Mouse (Mus musculus): ENCODE measurements around the gene Fuca1. TPM values are rescaled to one million over a fixed set of nuclear protein-coding genes. Genes with fewer than 3 reads are reported as not detected.
A peak's percentile ranks its signal among the peaks of the same experiment; 100 is the strongest.

The Fuca1 gene
- 43.0 and 48.1 TPM in 2 replicates for polyA plus RNA-seq (2014; fragmentation: Nextera tagmentation; extraction: Ambion mirVana)

- Histone ChIP-seq H3K9ac (ENCODE audit: low read length) (peak within 1 kb of the TSS; percentile 82), H3K27me3 (ENCODE audit: control insufficient read depth, insufficient read depth, low read length) (no peaks in the 10 kb centered on the region), H3K4me2 (peak within 1 kb of the TSS; percentile 92), H3K4me3 (ENCODE audit: low read depth, low read length) (peak within 1 kb of the TSS; percentile 68), H3K27ac (ENCODE audit: low read depth, low read length) (no peak within 1 kb of the TSS; the same call in 1 of the 2 replicates), H3K4me1 (ENCODE audit: control insufficient read depth, insufficient read depth, low read length) (peaks cover 9% of the 10 kb centered on the region), H3K9me3 (ENCODE audit: control insufficient read depth, low read length) (no peaks in the 10 kb centered on the region), H3K36me3 (ENCODE audit: control insufficient read depth, insufficient read depth, low read length) (peaks cover 2% of the 10 kb centered on the region; the same call in 1 of the 2 replicates)
- whole genome bisulfite sequencing, result 3% methylated on average over 60 of the region's 60 CpGs
- ATAC-seq (ENCODE audit: low FRiP score), result peak; percentile 97
- DNase-seq (ENCODE audit: low spot score, missing footprints), result peak; percentile 99
Measured at GRCm38 (mm10) chr4:135920304-135921241, at the start of gene Fuca1. Fuca1 (plus strand) TSS chr4:135920735.

- peaks cover 44% of the 10 kb centered on the region for H3K4me1 ChIP-seq (ENCODE audit: control insufficient read depth, insufficient read depth, low read length)
- no peak for DNase-seq (ENCODE audit: low spot score, missing footprints)
- WGBS, result 63% methylated on average over 3 of the region's 3 CpGs
Measured at GRCm38 (mm10) chr4:135872015-135872414, 48.5 kb upstream of the Fuca1 start.

DNA sequence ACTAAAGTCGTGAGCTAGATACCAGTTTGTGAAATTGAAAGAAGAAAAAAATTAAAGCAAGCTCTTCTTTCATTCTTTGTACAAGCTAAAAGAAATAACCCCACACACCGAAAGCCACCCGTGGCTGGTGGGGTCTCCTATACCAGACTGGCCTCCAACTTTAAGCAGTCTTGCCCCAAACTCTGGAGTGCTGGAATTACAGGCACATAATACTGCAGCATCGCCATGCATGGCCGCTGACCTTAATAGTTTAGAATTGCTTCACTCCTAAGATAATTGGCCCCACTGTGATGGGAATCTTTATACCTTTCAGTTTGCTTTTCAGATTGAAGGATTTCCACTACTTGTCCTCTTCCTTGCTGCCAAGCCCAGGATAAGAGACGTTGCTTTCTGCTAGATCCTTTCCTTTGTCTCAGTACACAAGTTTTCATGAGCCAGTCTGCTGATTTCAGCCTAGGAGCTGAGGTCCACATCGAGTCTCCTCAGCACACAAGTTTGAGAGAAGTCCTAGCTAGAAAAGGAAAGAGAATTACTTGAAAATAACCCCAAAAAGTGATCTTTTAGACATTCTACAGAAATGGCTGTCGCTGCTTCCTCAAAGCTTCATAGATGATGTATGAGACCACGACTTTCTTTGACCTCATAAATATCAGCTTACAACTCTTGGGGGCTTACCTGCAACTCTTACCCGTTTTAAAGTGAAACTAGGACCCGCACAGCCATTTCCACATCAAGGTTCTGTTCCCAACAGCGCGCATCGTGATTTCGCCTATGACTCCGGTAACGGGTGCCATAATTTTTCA lies 47.7 kb upstream of the Fuca1 start:
- peaks cover 44% of the 10 kb centered on the region for H3K4me1 ChIP-seq (ENCODE audit: control insufficient read depth, insufficient read depth, low read length)

More at GRCm38 (mm10) chr4:135872015-135872414, 48.5 kb upstream of the Fuca1 start:
- Histone ChIP-seq H3K27me3 (ENCODE audit: control insufficient read depth, insufficient read depth, low read length) (no peaks in the 10 kb centered on the region), H3K4me2 (peak overlapping the region; percentile 75), H3K36me3 (ENCODE audit: control insufficient read depth, insufficient read depth, low read length) (peaks cover 2% of the 10 kb centered on the region; the same call in 1 of the 2 replicates), H3K27ac (ENCODE audit: low read depth, low read length) (no peak overlapping the region), H3K9me3 (ENCODE audit: control insufficient read depth, low read length) (no peaks in the 10 kb centered on the region), H3K4me3 (ENCODE audit: low read depth, low read length) (peak overlapping the region; percentile 83), H3K9ac (ENCODE audit: low read length) (peak overlapping the region; percentile 88; the same call in 1 of the 2 replicates)
- ATAC-seq (ENCODE audit: low FRiP score), result no peak

DNA sequence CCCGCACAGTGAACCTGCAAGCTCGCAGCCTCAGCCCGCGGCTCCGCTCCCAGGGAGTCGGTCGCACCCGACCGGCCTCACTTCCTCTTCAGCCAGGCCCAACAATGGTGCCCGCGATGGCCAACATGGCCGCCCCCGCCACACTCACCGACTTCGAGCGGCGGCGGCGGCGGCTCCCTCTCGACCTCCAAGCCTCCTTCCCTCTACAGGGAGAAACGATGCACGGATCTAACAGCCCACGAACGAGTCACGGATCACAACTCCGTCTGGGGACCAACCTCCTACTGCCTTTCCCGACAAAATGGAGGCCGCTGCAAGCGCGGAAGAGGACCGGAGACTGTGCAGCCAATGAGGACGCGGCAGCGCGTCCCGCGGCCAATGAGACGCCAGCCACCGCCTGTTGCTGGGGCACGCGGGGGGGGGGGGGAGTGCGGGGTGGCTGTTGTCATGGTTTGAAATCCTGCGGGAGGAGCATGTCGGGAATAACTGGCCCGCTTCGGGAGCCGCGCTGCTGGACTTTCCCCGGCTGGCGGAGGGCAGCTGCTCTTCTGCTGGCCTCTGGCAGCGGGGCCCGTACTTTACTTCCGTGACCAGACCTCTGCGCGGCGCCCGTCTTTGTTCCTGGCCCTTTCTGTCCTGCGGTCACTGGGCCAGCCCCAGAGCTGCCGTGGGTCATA lies 46.9 kb upstream of the Fuca1 start, which contains the start of gene Pnrc2:
Gene Pnrc2 (minus strand): TSS at position 325 of the 677 bp plus-strand sequence.
- peak; percentile 95 for ATAC-seq (ENCODE audit: low FRiP score)
- peaks cover 44% of the 10 kb centered on the region for H3K4me1 ChIP-seq (ENCODE audit: control insufficient read depth, insufficient read depth, low read length)

More for the DNA sequence above, 47.7 kb upstream of the Fuca1 start:
- H3K9me3 ChIP-seq (ENCODE audit: control insufficient read depth, low read length), result no peaks in the 10 kb centered on the region
- ATAC-seq (ENCODE audit: low FRiP score), result no peak
- H3K4me2 ChIP-seq, result peak overlapping the region; percentile 75
- H3K27me3 ChIP-seq (ENCODE audit: control insufficient read depth, insufficient read depth, low read length), result no peaks in the 10 kb centered on the region
- H3K36me3 ChIP-seq (ENCODE audit: control insufficient read depth, insufficient read depth, low read length), result peaks cover 2% of the 10 kb centered on the region; the same call in 1 of the 2 replicates
- H3K4me3 ChIP-seq (ENCODE audit: low read depth, low read length), result peak overlapping the region; percentile 83
- H3K27ac ChIP-seq (ENCODE audit: low read depth, low read length), result peak overlapping the region; percentile 97
- WGBS, result 13% methylated on average over 17 of the region's 17 CpGs
- peak; percentile 95 for DNase-seq (ENCODE audit: low spot score, missing footprints)
- H3K9ac ChIP-seq (ENCODE audit: low read length), result peak overlapping the region; percentile 88

GRCm38 (mm10) chr4:135874564-135875535 lies 45.7 kb upstream of the Fuca1 start:
- no peak for ATAC-seq (ENCODE audit: low FRiP score)
- no peak overlapping the region for H3K4me3 ChIP-seq (ENCODE audit: low read depth, low read length)
- peak overlapping the region; percentile 73 for H3K9ac ChIP-seq (ENCODE audit: low read length)
- peaks cover 44% of the 10 kb centered on the region for H3K4me1 ChIP-seq (ENCODE audit: control insufficient read depth, insufficient read depth, low read length)
- 0 out of 2 replicates have a peak, but pooled peaks cover 2% of the 10 kb centered on the region for H3K36me3 ChIP-seq (ENCODE audit: control insufficient read depth, insufficient read depth, low read length)
- peak overlapping the region; percentile 98 for H3K27ac ChIP-seq (ENCODE audit: low read depth, low read length)
- no peaks in the 10 kb centered on the region for H3K27me3 ChIP-seq (ENCODE audit: control insufficient read depth, insufficient read depth, low read length)
- peak overlapping the region; percentile 75; the same call in 1 of the 2 replicates for H3K4me2 ChIP-seq
- no peaks in the 10 kb centered on the region for H3K9me3 ChIP-seq (ENCODE audit: control insufficient read depth, low read length)
- no peak for DNase-seq (ENCODE audit: low spot score, missing footprints)
- 76% methylated on average over 10 of the region's 10 CpGs for WGBS

More for the DNA sequence above, 46.9 kb upstream of the Fuca1 start, which contains the start of gene Pnrc2:
- H3K27me3 ChIP-seq (ENCODE audit: control insufficient read depth, insufficient read depth, low read length), result no peaks in the 10 kb centered on the region
- no peaks in the 10 kb centered on the region for H3K9me3 ChIP-seq (ENCODE audit: control insufficient read depth, low read length)
- DNase-seq (ENCODE audit: low spot score, missing footprints), result peak; percentile 99
- H3K4me2 ChIP-seq, result peak within 1 kb of the TSS; percentile 75
- under 1% methylated on average over 48 of the region's 60 CpGs for WGBS
- H3K36me3 ChIP-seq (ENCODE audit: control insufficient read depth, insufficient read depth, low read length), result peaks cover 2% of the 10 kb centered on the region; the same call in 1 of the 2 replicates
- peak within 1 kb of the TSS; percentile 88 for H3K9ac ChIP-seq (ENCODE audit: low read length)
- H3K4me3 ChIP-seq (ENCODE audit: low read depth, low read length), result peak within 1 kb of the TSS; percentile 83
- H3K27ac ChIP-seq (ENCODE audit: low read depth, low read length), result peak within 1 kb of the TSS; percentile 98

DNA sequence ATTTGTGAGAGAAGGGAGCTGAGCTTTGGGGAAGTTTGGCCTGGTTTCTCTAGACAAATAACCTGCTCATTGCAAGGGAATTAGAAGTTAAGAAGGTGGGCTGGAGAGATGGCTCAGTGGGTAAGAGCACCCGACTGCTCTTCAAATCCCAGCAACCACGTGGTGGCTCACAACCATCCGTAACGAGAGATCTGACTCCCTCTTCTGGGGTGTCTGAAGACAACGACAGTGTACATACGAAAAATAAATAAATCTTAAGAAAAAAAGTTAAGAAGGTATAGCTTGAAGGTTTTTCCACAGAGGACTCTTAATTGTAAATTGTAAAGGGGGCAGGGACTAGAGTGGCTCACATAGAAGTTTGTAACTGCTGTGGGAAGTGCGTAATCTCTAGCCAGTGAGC lies 45.0 kb upstream of the Fuca1 start:
- ATAC-seq (ENCODE audit: low FRiP score) (no peak), DNase-seq (ENCODE audit: low spot score, missing footprints) (no peak)
- Histone ChIP-seq H3K4me1 (ENCODE audit: control insufficient read depth, insufficient read depth, low read length) (peaks cover 42% of the 10 kb centered on the region), H3K9ac (ENCODE audit: low read length) (no peak overlapping the region), H3K36me3 (ENCODE audit: control insufficient read depth, insufficient read depth, low read length) (0 out of 2 replicates have a peak, but pooled peaks cover 2% of the 10 kb centered on the region), H3K9me3 (ENCODE audit: control insufficient read depth, low read length) (no peaks in the 10 kb centered on the region), H3K4me2 (no peak overlapping the region; the same call in 1 of the 2 replicates), H3K27ac (ENCODE audit: low read depth, low read length) (no peak overlapping the region), H3K27me3 (ENCODE audit: control insufficient read depth, insufficient read depth, low read length) (no peaks in the 10 kb centered on the region), H3K4me3 (ENCODE audit: low read depth, low read length) (no peak overlapping the region)
- WGBS, result 28% methylated on average over 7 of the region's 7 CpGs

- Histone ChIP-seq H3K4me3 (ENCODE audit: low read depth, low read length) (no peak overlapping the region), H3K27ac (ENCODE audit: low read depth, low read length) (no peak overlapping the region; the same call in 1 of the 2 replicates), H3K4me1 (ENCODE audit: control insufficient read depth, insufficient read depth, low read length) (peaks cover 40% of the 10 kb centered on the region), H3K27me3 (ENCODE audit: control insufficient read depth, insufficient read depth, low read length) (no peaks in the 10 kb centered on the region), H3K36me3 (ENCODE audit: control insufficient read depth, insufficient read depth, low read length) (0 out of 2 replicates have a peak, but pooled peaks cover 2% of the 10 kb centered on the region), H3K9me3 (ENCODE audit: control insufficient read depth, low read length) (no peaks in the 10 kb centered on the region), H3K9ac (ENCODE audit: low read length) (peak overlapping the region; percentile 33; the same call in 1 of the 2 replicates), H3K4me2 (peak overlapping the region; percentile 37)
- ATAC-seq (ENCODE audit: low FRiP score) (no peak), DNase-seq (ENCODE audit: low spot score, missing footprints) (no peak)
- WGBS, result 5% methylated on average over 9 of the region's 9 CpGs
Measured at GRCm38 (mm10) chr4:135875991-135876582, 44.4 kb upstream of the Fuca1 start.
